19 mouse cellular contexts compared by ENCODE assay signal in genomic region chr4:134884364-134884763, GRCm38 (mm10). TPM values are rescaled to one million over a fixed set of nuclear protein-coding genes. Genes with fewer than 3 reads are reported as not detected.
"Had no signal": no experiment of that assay in that cellular context is flagged by ENCODE, and none has a peak within 500 bp of the region (broad histone marks: within the 10 kb centered on the region; RNA-seq: fewer than 3 reads in every experiment).

No protein-coding gene starts in this region.

- H3K9me3 ChIP-seq: limb, embryonic 15.5 days; liver, embryonic 12.5 days; midbrain, embryonic 10.5 days; neural tube, embryonic 12.5 days had no signal

- H3K27me3 ChIP-seq: limb, embryonic 15.5 days; liver, embryonic 12.5 days had no signal

- H3K4me2 ChIP-seq: limb, embryonic 15.5 days; liver, embryonic 12.5 days; lung, embryonic 14.5 days; neural tube, embryonic 12.5 days had no signal

- H3K4me3 ChIP-seq: limb, embryonic 15.5 days; liver, embryonic 12.5 days; midbrain, embryonic 10.5 days; myocyte; neural tube, embryonic 12.5 days had no signal

- H3K9ac ChIP-seq: limb, embryonic 15.5 days; liver, embryonic 12.5 days; lung, embryonic 14.5 days; neural tube, embryonic 12.5 days had no signal

- H3K36me3 ChIP-seq: limb, embryonic 15.5 days; midbrain, embryonic 10.5 days; neural tube, embryonic 12.5 days had no signal

- DNase-seq: kidney, postnatal 25 days; layer of hippocampus, adult 9-11 months; layer of hippocampus, postnatal 36 days; lung, embryonic 14.5 days; lung, postnatal 10 days; lung, postnatal 4 days; midbrain, embryonic 14.5 days; retina, postnatal 1 day; right cerebral cortex, postnatal 25 days; thymus, postnatal 36 days had no signal

- ATAC-seq: liver, embryonic 12.5 days had no signal

- H3K27ac ChIP-seq: limb, embryonic 15.5 days; liver, embryonic 12.5 days; midbrain, embryonic 10.5 days; neural tube, embryonic 12.5 days had no signal

RNA-seq across cellular contexts. Expression of gene Rhd, which starts 20.0 kb away (rescaled TPM):
- total RNA-seq: layer of hippocampus, adult 18-20 months; layer of hippocampus, postnatal 36 days; left cerebral cortex, postnatal 25 days; neutrophil, adult 5-6 weeks had no signal
- polyA plus RNA-seq: small intestine, adult 2 months had no signal
